Mouse (Mus musculus): ENCODE results near the gene Plekhg5.

DNA sequence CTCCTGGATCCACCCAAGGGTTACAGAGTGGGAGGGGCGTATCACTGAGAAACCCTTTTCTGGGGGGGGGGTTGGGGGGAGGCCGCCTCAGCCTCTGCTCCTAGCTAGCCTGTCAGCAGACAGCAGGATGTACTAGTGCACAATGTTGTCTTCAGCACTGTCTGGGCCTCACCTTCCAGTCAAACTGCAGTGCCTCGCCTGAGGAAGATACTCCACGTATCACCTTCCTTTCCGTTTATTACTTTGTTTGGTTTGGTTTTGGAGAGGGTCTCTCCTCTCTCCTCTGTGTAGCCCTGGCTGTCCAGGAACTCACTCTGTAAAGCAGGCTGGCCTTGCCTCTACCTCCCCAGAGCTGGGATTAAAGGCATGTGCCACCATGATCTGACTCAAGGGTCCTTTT, 60.9 kb downstream of the Plekhg5 start:
- TF ChIP-seq CTCF (IDR thresholded peaks at IDR 0.05; ENCODE audit: insufficient read depth, low read length): no peak
- no peak for TF ChIP-seq POLR2A (IDR thresholded peaks at IDR 0.05; ENCODE audit: borderline replicate concordance, extremely low read depth, low read depth, low read length)
